Mouse (Mus musculus): ENCODE data around the gene Gpr37.

DNA sequence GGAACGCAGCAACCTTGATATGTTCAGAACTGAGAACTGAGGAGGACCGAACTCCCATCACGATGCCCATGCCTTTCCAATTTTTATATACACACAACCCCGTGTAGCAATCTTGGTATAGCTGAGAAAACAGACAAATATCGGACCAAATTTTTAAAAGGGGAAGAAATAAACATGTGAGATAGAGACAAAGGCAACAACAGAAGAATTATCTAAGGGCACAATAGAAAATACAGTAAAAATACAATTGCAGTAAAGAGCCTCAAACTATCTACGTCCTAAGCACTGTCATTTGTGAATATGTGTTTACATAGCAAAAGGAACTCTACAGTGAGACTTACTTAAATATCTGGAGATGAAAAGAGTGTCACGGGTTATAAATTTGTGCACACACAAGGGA is at the start of gene Gpr37:
- no peak for TF ChIP-seq EP300 (IDR thresholded peaks at IDR 0.05; ENCODE audit: insufficient read depth, low read depth, low read length)
- TF ChIP-seq POLR2A (IDR thresholded peaks at IDR 0.05; ENCODE audit: insufficient read depth, low read depth, low read length): no peak
- TF ChIP-seq CTCF (IDR thresholded peaks at IDR 0.05): no peak
